ENCODE assay signal across 38 mouse cellular contexts in genomic region chrX:137165621-137166020, GRCm38 (mm10). TPM values are rescaled to one million over a fixed set of nuclear protein-coding genes. Genes with fewer than 3 reads are reported as not detected.
"Had no signal": no experiment of that assay in that cellular context is flagged by ENCODE, and none has a peak within 500 bp of the region (broad histone marks: within the 10 kb centered on the region; RNA-seq: fewer than 3 reads in every experiment).

No protein-coding gene starts in this region.

- H3K9me3 ChIP-seq: embryonic facial prominence, embryonic 10.5 days; embryonic facial prominence, embryonic 12.5 days; embryonic facial prominence, embryonic 13.5 days; embryonic facial prominence, embryonic 15.5 days; forebrain, embryonic 10.5 days; forebrain, embryonic 12.5 days; forebrain, embryonic 13.5 days; forebrain, embryonic 15.5 days had no signal

- H3K36me3 ChIP-seq: embryonic facial prominence, embryonic 10.5 days; embryonic facial prominence, embryonic 12.5 days; embryonic facial prominence, embryonic 13.5 days; embryonic facial prominence, embryonic 15.5 days; forebrain, embryonic 10.5 days; forebrain, embryonic 12.5 days; forebrain, embryonic 15.5 days had no signal

- H3K4me1 ChIP-seq: embryonic facial prominence, embryonic 10.5 days; embryonic facial prominence, embryonic 12.5 days; embryonic facial prominence, embryonic 13.5 days; embryonic facial prominence, embryonic 15.5 days; forebrain, embryonic 10.5 days; forebrain, embryonic 12.5 days; forebrain, embryonic 13.5 days; forebrain, embryonic 15.5 days had no signal

- H3K9ac ChIP-seq: embryonic facial prominence, embryonic 12.5 days; embryonic facial prominence, embryonic 13.5 days; embryonic facial prominence, embryonic 15.5 days; forebrain, embryonic 12.5 days; forebrain, embryonic 13.5 days; forebrain, embryonic 15.5 days; forebrain, postnatal 0 days had no signal

- H3K4me3 ChIP-seq: embryonic facial prominence, embryonic 10.5 days; embryonic facial prominence, embryonic 12.5 days; embryonic facial prominence, embryonic 13.5 days; embryonic facial prominence, embryonic 15.5 days; erythroblast, embryonic 14.5 days; forebrain, embryonic 10.5 days; forebrain, embryonic 12.5 days; forebrain, embryonic 13.5 days; forebrain, embryonic 15.5 days; gastrocnemius, adult 2 months; heart, adult 2 months had no signal

- H3K27me3 ChIP-seq: embryonic facial prominence, embryonic 12.5 days; embryonic facial prominence, embryonic 15.5 days; forebrain, embryonic 12.5 days; forebrain, embryonic 13.5 days; forebrain, embryonic 15.5 days had no signal

- H3K27ac ChIP-seq: embryonic facial prominence, embryonic 10.5 days; embryonic facial prominence, embryonic 12.5 days; embryonic facial prominence, embryonic 13.5 days; embryonic facial prominence, embryonic 15.5 days; forebrain, embryonic 10.5 days; forebrain, embryonic 12.5 days; forebrain, embryonic 13.5 days; forebrain, embryonic 15.5 days; gastrocnemius, adult 2 months; heart, adult 2 months had no signal

- DNase-seq: cerebellum, adult 9-10 months; cerebellum, adult 9-11 months; cerebellum, postnatal 10 days; cerebellum, postnatal 14 days; cerebellum, postnatal 25 days; cerebellum, postnatal 36 days; embryo, embryonic 11 days; forebrain, postnatal 0 days; gastrocnemius, adult 2 months; gastrocnemius, postnatal 10 days; gastrocnemius, postnatal 14 days; gastrocnemius, postnatal 25 days; gastrocnemius, postnatal 36 days; heart, adult 18-20 months; heart, adult 2 months had no signal

RNA-seq across cellular contexts. Expression of gene Esx1, which starts 43.7 kb away (rescaled TPM):
- total RNA-seq: common myeloid progenitor, adult 5-6 weeks; forebrain, postnatal 0 days; gastrocnemius, adult 18-20 months; gastrocnemius, adult 2 months; gastrocnemius, adult 8-10 months; gastrocnemius, postnatal 10 days; gastrocnemius, postnatal 14 days; gastrocnemius, postnatal 25 days; gastrocnemius, postnatal 36 days; gastrocnemius, postnatal 4 days; granulocyte monocyte progenitor cell, adult 5-6 weeks; heart, adult 18-20 months; heart, adult 2 months; heart, adult 8-10 months had no signal
- polyA plus RNA-seq: cortical plate, adult 2 months; embryonic facial prominence, embryonic 10.5 days; embryonic facial prominence, embryonic 11.5 days; embryonic facial prominence, embryonic 12.5 days; embryonic facial prominence, embryonic 13.5 days; embryonic facial prominence, embryonic 14.5 days; embryonic facial prominence, embryonic 15.5 days; erythroblast, embryonic 14.5 days; forebrain, embryonic 10.5 days; forebrain, embryonic 11.5 days; forebrain, embryonic 12.5 days; forebrain, embryonic 13.5 days; forebrain, embryonic 14.5 days; forebrain, embryonic 15.5 days; forebrain, embryonic 16.5 days; forebrain, postnatal 0 days; frontal cortex, adult 2 months; gonadal fat pad, adult 2 months; heart, adult 2 months had no signal
